Mouse (Mus musculus) lung, postnatal 36 days (tissue): ENCODE results near the gene Oas3.

Source experiments
- DNase-seq: peaks from one replicate; pipeline ENCODE4 v3.0.0; 2022; ENCODE audit warnings: mixed read lengths

Oas3 gene

GRCm38 (mm10) chr5:120751206-120751605, 26.3 kb downstream of the Oas3 start:
- DNase-seq: no peak

GRCm38 (mm10) chr5:120749688-120750087, 27.8 kb downstream of the Oas3 start, which contains the start of gene Oas2:
Gene Oas2, minus strand, starts transcription at chr5:120749853.
- DNase-seq: peak; percentile 28

GRCm38 (mm10) chr5:120746451-120746850, 31.0 kb downstream of the Oas3 start:
- peak; percentile 74 for DNase-seq

GRCm38 (mm10) chr5:120742125-120742524, 35.3 kb downstream of the Oas3 start:
- DNase-seq: peak; percentile 51

GRCm38 (mm10) chr5:120734380-120734990, 43.0 kb downstream of the Oas3 start:
- DNase-seq: no peak

- DNase-seq: no peak
These were observed 43.8 kb downstream of the Oas3 start for GRCm38 (mm10) chr5:120733696-120734095.

GRCm38 (mm10) chr5:120732740-120733139, 44.7 kb downstream of the Oas3 start:
- no peak for DNase-seq

GRCm38 (mm10) chr5:120729319-120729718, 48.1 kb downstream of the Oas3 start:
- no peak for DNase-seq

GRCm38 (mm10) chr5:120725811-120726455, 51.5 kb downstream of the Oas3 start:
- DNase-seq: no peak

GRCm38 (mm10) chr5:120721005-120721404, 56.5 kb downstream of the Oas3 start:
- no peak for DNase-seq

GRCm38 (mm10) chr5:120718600-120719378, 58.7 kb downstream of the Oas3 start:
- DNase-seq: no peak

GRCm38 (mm10) chr5:120717136-120717535, 60.3 kb downstream of the Oas3 start:
- DNase-seq: no peak

GRCm38 (mm10) chr5:120714314-120714713, 63.1 kb downstream of the Oas3 start:
- peak; percentile 68 for DNase-seq

GRCm38 (mm10) chr5:120712721-120713120, 64.7 kb downstream of the Oas3 start:
- no peak for DNase-seq

- no peak for DNase-seq
These were observed 65.6 kb downstream of the Oas3 start, which contains the start of gene Dtx1 for GRCm38 (mm10) chr5:120711827-120712226. Gene Dtx1, minus strand, starts transcription at chr5:120711927.

- peak; percentile 55 for DNase-seq
These were observed 66.0 kb downstream of the Oas3 start for GRCm38 (mm10) chr5:120711416-120711815.

GRCm38 (mm10) chr5:120710826-120711248, 66.6 kb downstream of the Oas3 start:
- no peak for DNase-seq

GRCm38 (mm10) chr5:120710161-120710825, 67.2 kb downstream of the Oas3 start:
- no peak for DNase-seq

- DNase-seq: no peak
These were observed 70.5 kb downstream of the Oas3 start for GRCm38 (mm10) chr5:120706976-120707375.

GRCm38 (mm10) chr5:120706541-120706940, 70.9 kb downstream of the Oas3 start:
- no peak for DNase-seq

- no peak for DNase-seq
These were observed 73.0 kb downstream of the Oas3 start for GRCm38 (mm10) chr5:120704421-120704820.

GRCm38 (mm10) chr5:120703660-120704059, 73.8 kb downstream of the Oas3 start:
- DNase-seq: no peak
